Mouse (Mus musculus) spleen, adult 2 months (tissue): ENCODE measurements at regions not wholly inside any gene's neighbourhood (a gene's known extent, or its start where the extent isn't known, plus 50 kb on each side); places are given as distances from the start of the nearest gene placed in this dataset.

Source experiments
- CTCF ChIP-seq: fragments of 200-500 bp; IDR thresholded peaks from 2 replicates; pipeline ENCODE4 v1.5.1; 2011; ENCODE audit warnings: mild to moderate bottlenecking, inconsistent platforms; ENCODE audit not compliant: insufficient read depth, insufficient read length, insufficient replicate concordance; ENCODE audit errors: extremely low read depth
- POLR2A ChIP-seq: fragments of 200-500 bp; IDR thresholded peaks from 2 replicates; pipeline ENCODE4 v1.6.1; 2011; ENCODE audit warnings: low read depth, low read length, inconsistent platforms

DNA sequence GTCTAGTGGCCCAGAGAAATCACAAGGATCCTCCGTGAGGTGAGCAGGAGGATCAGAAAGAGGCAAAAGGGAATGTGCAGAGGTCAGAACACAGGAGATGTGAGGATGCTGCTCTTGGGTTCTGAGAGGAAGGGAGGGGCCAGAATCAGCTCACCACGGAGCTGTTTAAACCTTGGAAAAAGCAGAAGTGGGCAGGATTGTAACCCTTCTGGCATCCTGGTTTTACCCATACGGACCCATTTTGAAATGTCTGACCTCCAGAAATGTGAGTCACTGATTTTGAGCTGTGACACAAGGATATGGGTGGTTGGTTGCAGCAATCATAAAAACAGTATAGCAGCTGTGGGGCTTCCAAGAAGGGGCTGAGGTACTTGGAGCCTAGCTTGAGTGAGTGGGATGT, 56.6 kb upstream of the Laptm4a start:
- TF ChIP-seq CTCF, result no peak
- no peak for TF ChIP-seq POLR2A
